Mouse (Mus musculus): ENCODE data around the gene Mob1a. TPM values are rescaled to one million over a fixed set of nuclear protein-coding genes. Genes with fewer than 3 reads are reported as not detected.

Gene Mob1a
- polyA plus RNA-seq, 1 experiment from 2014 or later = 65.4 TPM

Other genes with a start within 250 kb of the Mob1a start
- 39.0 and 39.7 TPM in 2 replicates for gene Pcgf1, start 248.1 kb upstream of the Mob1a start, polyA plus RNA-seq (2016; fragmentation: Nextera tagmentation; extraction: Ambion mirVana)
- gene Lbx2, start 239.6 kb upstream of the Mob1a start, polyA plus RNA-seq (2016; fragmentation: Nextera tagmentation; extraction: Ambion mirVana) = 0.63 and 6.7 TPM in 2 replicates
- 3.6 and 3.8 TPM in 2 replicates for gene Ccdc142, start 224.4 kb upstream of the Mob1a start, polyA plus RNA-seq (2016; fragmentation: Nextera tagmentation; extraction: Ambion mirVana)
- 3.9 and 4.2 TPM in 2 replicates for gene Gm42688, start 224.4 kb upstream of the Mob1a start, polyA plus RNA-seq (2016; fragmentation: Nextera tagmentation; extraction: Ambion mirVana)
- gene Mrpl53, start 217.0 kb upstream of the Mob1a start, polyA plus RNA-seq (2016; fragmentation: Nextera tagmentation; extraction: Ambion mirVana) = 134 and 140 TPM in 2 replicates
- gene Mogs, start 210.5 kb upstream of the Mob1a start, polyA plus RNA-seq (2016; fragmentation: Nextera tagmentation; extraction: Ambion mirVana) = 55.3 and 58.2 TPM in 2 replicates
- 191 and 219 TPM in 2 replicates for gene Wbp1, start 204.5 kb upstream of the Mob1a start, polyA plus RNA-seq (2016; fragmentation: Nextera tagmentation; extraction: Ambion mirVana)
- gene Ino80b, start 200.6 kb upstream of the Mob1a start, polyA plus RNA-seq (2016; fragmentation: Nextera tagmentation; extraction: Ambion mirVana) = 17.6 and 19.2 TPM in 2 replicates
- 62.0 and 62.6 TPM in 2 replicates for gene Rtkn, start 190.6 kb upstream of the Mob1a start, polyA plus RNA-seq (2016; fragmentation: Nextera tagmentation; extraction: Ambion mirVana)
- gene Wdr54, start 169.6 kb upstream of the Mob1a start, polyA plus RNA-seq (2016; fragmentation: Nextera tagmentation; extraction: Ambion mirVana) = 10.2 and 10.4 TPM in 2 replicates
- 1.8 and 3.0 TPM in 2 replicates for gene 1700003E16Rik, start 169.6 kb upstream of the Mob1a start, polyA plus RNA-seq (2016; fragmentation: Nextera tagmentation; extraction: Ambion mirVana)
- 102 and 104 TPM in 2 replicates for gene Dctn1, start 160.1 kb upstream of the Mob1a start, polyA plus RNA-seq (2016; fragmentation: Nextera tagmentation; extraction: Ambion mirVana)
- 0.49 and 0.68 TPM in 2 replicates for gene Slc4a5, start 106.2 kb upstream of the Mob1a start, polyA plus RNA-seq (2016; fragmentation: Nextera tagmentation; extraction: Ambion mirVana)
- gene Mthfd2, start 108 bp upstream of the Mob1a start, polyA plus RNA-seq (2016; fragmentation: Nextera tagmentation; extraction: Ambion mirVana) = 43.2 and 47.1 TPM in 2 replicates
- gene Bola3, start 23.1 kb downstream of the Mob1a start, polyA plus RNA-seq (2016; fragmentation: Nextera tagmentation; extraction: Ambion mirVana) = 140 TPM in 2 replicates
- 36.0 and 38.6 TPM in 2 replicates for gene Tet3, start 133.1 kb downstream of the Mob1a start, polyA plus RNA-seq (2016; fragmentation: Nextera tagmentation; extraction: Ambion mirVana)
- gene Dguok, start 181.0 kb downstream of the Mob1a start, polyA plus RNA-seq (2016; fragmentation: Nextera tagmentation; extraction: Ambion mirVana) = 77.8 and 82.5 TPM in 2 replicates
- 1.2 and 1.4 TPM in 2 replicates for gene Actg2, start 210.2 kb downstream of the Mob1a start, polyA plus RNA-seq (2016; fragmentation: Nextera tagmentation; extraction: Ambion mirVana)
- 19.2 and 19.4 TPM in 2 replicates for gene Stambp, start 246.7 kb downstream of the Mob1a start, polyA plus RNA-seq (2016; fragmentation: Nextera tagmentation; extraction: Ambion mirVana)